Mouse (Mus musculus) kidney, embryonic 15.5 days (tissue): ENCODE results near the gene Ralgps1. TPM values are rescaled to one million over a fixed set of nuclear protein-coding genes. Genes with fewer than 3 reads are reported as not detected.
A peak's percentile ranks its signal among the peaks of the same experiment; 100 is the strongest.

Experiments used
- ATAC-seq: fragments of 200-750 bp; cut with Nextera tagmentation; replicated peaks from 2 replicates; pipeline ENCODE4 v1.8.0; 2017; ENCODE audit warnings: moderate TSS enrichment; ENCODE audit not compliant: low FRiP score
- H3K27ac ChIP-seq: fragments of 300-500 bp; sonication (generic); 2 replicates; pipeline ENCODE4 v1.5.1; 2015; ENCODE audit warnings: mild to moderate bottlenecking, inconsistent platforms
- H3K27me3 ChIP-seq: fragments of 300-500 bp; sonication (generic); 2 replicates; pipeline ENCODE4 v1.6.1; 2015; ENCODE audit warnings: inconsistent platforms
- H3K36me3 ChIP-seq: fragments of 300-500 bp; sonication (generic); 2 replicates; pipeline ENCODE4 v1.6.1; 2015; ENCODE audit warnings: inconsistent platforms
- H3K4me1 ChIP-seq: fragments of 300-500 bp; sonication (generic); 2 replicates; pipeline ENCODE4 v1.6.1; 2015; ENCODE audit warnings: inconsistent platforms
- H3K4me2 ChIP-seq: fragments of 300-500 bp; sonication (generic); 2 replicates; pipeline ENCODE4 v1.6.1; 2015; ENCODE audit warnings: moderate library complexity, mild to moderate bottlenecking, inconsistent platforms
- H3K4me3 ChIP-seq: fragments of 300-500 bp; sonication (generic); replicated peaks from 2 replicates; pipeline ENCODE4 v1.5.1; 2015; ENCODE audit warnings: mild to moderate bottlenecking, inconsistent platforms
- H3K9ac ChIP-seq: fragments of 300-500 bp; sonication (generic); 2 replicates; pipeline ENCODE4 v1.6.1; 2015; ENCODE audit warnings: mild to moderate bottlenecking, inconsistent platforms
- H3K9me3 ChIP-seq: fragments of 300-500 bp; sonication (generic); replicated peaks from 2 replicates; pipeline ENCODE4 v1.6.1; 2016; ENCODE audit warnings: inconsistent platforms
- WGBS: fragments of 180-500 bp; shearing (Covaris S2); methylation state at CpG from one replicate; pipeline ENCODE4 v1.1.7; 2015; ENCODE audit warnings: mixed read lengths; 5-methylcytosine and 5-hydroxymethylcytosine counted together
- polyA plus RNA-seq: library from polyadenylated mRNA; unstranded; fragments of >200 nt; fragmentation: Nextera tagmentation; extraction: Ambion mirVana; gene quantifications from 2 replicates; pipeline ENCODE4 v1.2.1, GENCODE M21; 2015

Gene Ralgps1
- polyA plus RNA-seq, 1 experiment from 2014 or later = 5.5 TPM

DNA sequence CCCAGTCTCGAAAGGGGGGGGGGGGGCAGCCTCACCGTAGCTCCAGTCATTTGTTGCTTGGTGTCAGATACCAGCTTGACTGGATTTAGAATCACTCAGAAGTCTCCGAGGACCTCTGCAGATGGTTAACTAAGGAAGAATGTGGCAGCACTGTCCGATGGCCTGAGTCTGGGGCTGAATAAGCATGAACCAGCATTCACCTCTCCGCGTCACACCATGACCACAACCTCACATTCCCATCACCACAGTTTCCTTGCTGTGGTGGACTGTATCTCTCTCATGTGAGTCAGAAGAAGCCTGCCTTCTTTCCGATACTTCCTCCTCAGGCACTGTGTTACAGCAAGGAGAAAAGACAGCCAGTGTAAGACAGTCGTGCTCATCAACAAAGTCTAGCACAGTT lies 12.1 kb downstream of the Ralgps1 start:
- Histone ChIP-seq H3K27me3 (no peaks in the 10 kb centered on the region), H3K36me3 (no peaks in the 10 kb centered on the region), H3K4me2 (no peak overlapping the region), H3K4me1 (peaks cover 24% of the 10 kb centered on the region), H3K9ac (no peak overlapping the region), H3K9me3 (no peaks in the 10 kb centered on the region), H3K4me3 (no peak overlapping the region), H3K27ac (no peak overlapping the region)
- no peak for ATAC-seq
- 82% methylated on average over 8 of the region's 8 CpGs for WGBS

DNA sequence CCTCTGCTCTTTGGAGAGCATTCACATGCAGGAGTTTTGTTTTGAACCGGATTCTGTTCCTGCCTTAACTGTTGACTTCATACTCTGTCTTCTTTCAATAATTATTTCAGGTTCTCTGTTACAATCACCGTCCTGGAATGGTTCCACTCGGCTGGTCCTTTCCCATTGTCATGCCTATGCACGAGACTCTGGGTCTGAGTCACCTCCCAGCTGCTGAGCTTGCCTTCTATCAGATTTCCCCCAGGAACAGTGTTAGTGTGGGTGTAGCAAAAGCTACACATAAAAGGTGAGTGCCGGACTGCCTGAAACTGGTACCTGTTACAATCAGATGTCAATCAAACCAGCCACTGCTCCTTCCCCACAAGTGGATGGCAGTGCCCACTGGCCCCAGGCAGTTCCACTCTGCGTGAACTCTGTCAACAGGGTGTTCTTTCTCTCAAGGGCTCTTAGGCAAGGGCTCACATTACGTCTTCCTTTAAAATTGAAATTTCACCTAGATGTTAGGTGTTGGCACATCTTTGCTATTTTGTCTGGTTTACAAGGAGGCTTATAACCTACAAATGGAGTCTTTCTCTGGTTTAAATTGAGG lies 13.9 kb downstream of the Ralgps1 start:
- Histone ChIP-seq H3K9ac (no peak overlapping the region), H3K27me3 (no peaks in the 10 kb centered on the region), H3K4me1 (peaks cover 36% of the 10 kb centered on the region), H3K27ac (peak overlapping the region; percentile 45), H3K4me3 (no peak overlapping the region), H3K9me3 (no peaks in the 10 kb centered on the region), H3K36me3 (no peaks in the 10 kb centered on the region), H3K4me2 (no peak overlapping the region)
- ATAC-seq = no peak
- WGBS = 62% methylated on average over 7 of the region's 7 CpGs

DNA sequence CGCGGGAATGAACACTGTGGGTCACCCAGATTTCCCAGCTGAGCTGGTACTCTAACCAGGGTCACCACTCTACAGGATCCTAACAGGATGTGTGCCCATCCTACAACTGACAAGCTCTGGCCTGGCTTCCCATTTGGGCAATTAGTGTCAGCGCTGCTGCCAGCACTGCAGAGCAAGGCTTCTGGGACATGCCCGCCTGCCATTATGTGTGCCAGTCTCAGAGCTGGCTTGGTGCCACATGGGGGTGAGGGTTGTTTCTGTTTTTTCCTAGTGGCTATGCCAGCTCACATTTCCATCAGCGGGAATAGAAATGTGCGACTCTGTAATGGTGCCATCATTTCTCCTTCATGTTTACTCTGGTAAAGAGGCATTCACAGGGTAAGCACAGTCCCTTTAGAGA lies 15.7 kb downstream of the Ralgps1 start:
- no peak overlapping the region for H3K4me3 ChIP-seq
- peaks cover 35% of the 10 kb centered on the region for H3K4me1 ChIP-seq
- no peak for ATAC-seq
- no peaks in the 10 kb centered on the region for H3K36me3 ChIP-seq
- no peak overlapping the region for H3K4me2 ChIP-seq
- H3K9ac ChIP-seq = no peak overlapping the region
- H3K27ac ChIP-seq = no peak overlapping the region
- no peaks in the 10 kb centered on the region for H3K27me3 ChIP-seq
- WGBS = 91% methylated on average over 6 of the region's 6 CpGs
- no peaks in the 10 kb centered on the region for H3K9me3 ChIP-seq

DNA sequence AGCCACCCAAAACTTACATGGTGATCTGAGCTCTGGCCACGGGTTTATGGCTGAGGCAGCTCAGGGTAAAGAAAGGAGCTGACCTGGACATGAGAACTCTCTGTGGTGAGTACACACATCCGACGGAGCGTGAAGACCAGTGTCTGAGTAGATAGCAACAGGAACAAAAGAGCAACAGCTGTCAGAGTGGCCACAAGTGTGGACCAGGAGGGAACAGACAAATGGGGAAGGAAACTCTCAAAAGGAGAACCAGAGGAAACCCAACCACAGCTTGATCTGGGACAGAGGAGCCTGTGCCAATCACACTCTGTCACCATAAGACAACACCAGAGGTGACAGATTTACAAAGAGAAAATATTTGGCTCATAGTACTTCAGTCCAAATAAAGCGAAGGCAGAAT lies 17.9 kb downstream of the Ralgps1 start:
- ATAC-seq = no peak; the same call in 1 of the 2 replicates
- H3K36me3 ChIP-seq = no peaks in the 10 kb centered on the region
- WGBS = 38% methylated on average over 5 of the region's 5 CpGs

DNA sequence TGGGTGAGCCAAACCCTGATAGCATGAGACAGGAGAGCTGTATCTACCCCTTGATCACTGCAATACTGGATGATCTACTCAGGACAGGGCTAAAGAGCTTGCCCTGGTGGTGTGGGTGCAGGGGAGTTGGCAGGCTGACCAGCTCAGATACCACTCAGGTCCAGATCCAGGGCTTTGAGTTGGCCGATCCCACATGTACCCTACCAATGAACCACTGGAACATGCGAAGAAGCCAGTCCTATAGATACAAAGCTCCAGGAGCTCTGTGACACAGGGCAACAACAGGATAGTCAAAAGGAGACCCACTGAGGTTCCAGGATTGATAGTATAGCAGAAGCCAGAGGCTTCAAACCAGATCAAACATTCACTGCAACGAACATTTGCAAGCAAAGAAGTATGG lies 19.8 kb downstream of the Ralgps1 start:
- Histone ChIP-seq H3K4me3 (no peak overlapping the region), H3K9ac (no peak overlapping the region), H3K27me3 (no peaks in the 10 kb centered on the region), H3K4me2 (no peak overlapping the region), H3K27ac (no peak overlapping the region), H3K36me3 (no peaks in the 10 kb centered on the region), H3K4me1 (peaks cover 21% of the 10 kb centered on the region), H3K9me3 (no peaks in the 10 kb centered on the region)
- WGBS = 91% methylated on average over 3 of the region's 3 CpGs
- no peak for ATAC-seq

More for the DNA sequence above, 17.9 kb downstream of the Ralgps1 start:
- H3K27ac ChIP-seq = no peak overlapping the region
- H3K27me3 ChIP-seq = no peaks in the 10 kb centered on the region
- no peaks in the 10 kb centered on the region for H3K9me3 ChIP-seq
- H3K4me3 ChIP-seq = no peak overlapping the region
- no peak overlapping the region for H3K9ac ChIP-seq
- peaks cover 26% of the 10 kb centered on the region for H3K4me1 ChIP-seq
- no peak overlapping the region for H3K4me2 ChIP-seq

DNA sequence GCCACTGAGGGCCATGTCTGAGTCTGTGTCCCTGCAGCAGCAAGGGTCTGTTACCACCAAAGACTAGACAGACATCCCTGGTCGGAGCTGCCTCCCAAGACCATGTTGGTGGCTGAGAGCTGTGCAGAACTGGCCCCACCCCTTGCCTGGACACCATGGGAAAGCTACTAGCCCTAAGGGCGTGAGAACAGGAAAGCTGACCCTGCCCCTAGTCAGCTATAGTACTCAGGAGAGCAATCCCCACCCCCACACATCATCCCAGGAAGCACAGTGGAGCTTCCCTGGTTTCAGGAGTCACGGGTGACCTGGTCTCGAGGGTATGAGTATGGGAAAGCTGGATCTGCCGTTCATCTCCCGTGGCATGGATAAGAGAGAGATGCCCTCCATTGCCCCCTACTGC lies 20.4 kb downstream of the Ralgps1 start:
- Histone ChIP-seq H3K27ac (no peak overlapping the region), H3K4me1 (peaks cover 24% of the 10 kb centered on the region), H3K36me3 (no peaks in the 10 kb centered on the region), H3K27me3 (no peaks in the 10 kb centered on the region), H3K4me2 (no peak overlapping the region), H3K9me3 (no peaks in the 10 kb centered on the region), H3K9ac (no peak overlapping the region), H3K4me3 (no peak overlapping the region)
- no peak; the same call in 1 of the 2 replicates for ATAC-seq
- WGBS = 56% methylated on average over 6 of the region's 6 CpGs

DNA sequence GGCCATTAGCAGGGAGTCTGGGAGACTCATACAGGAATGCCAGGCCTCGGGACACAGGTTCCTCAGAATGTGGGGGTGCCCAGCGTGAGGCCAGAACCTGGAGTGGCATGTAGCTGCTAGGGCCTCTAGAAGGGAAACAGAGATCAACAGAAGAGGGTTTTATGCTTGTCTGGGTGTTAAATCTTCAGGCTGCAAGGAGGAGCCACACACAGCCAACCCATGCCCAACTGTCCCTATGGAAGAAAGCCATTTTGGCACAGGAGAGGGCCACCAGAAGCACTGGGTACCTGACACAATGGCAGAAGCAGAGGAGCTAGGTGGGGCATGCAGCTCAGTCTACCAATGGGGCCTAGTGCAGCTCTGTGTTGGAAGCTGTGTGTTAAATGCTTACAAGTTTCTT lies 21.7 kb downstream of the Ralgps1 start:
- H3K4me2 ChIP-seq = no peak overlapping the region
- no peaks in the 10 kb centered on the region for H3K9me3 ChIP-seq
- H3K27ac ChIP-seq = no peak overlapping the region
- no peak for ATAC-seq
- peaks cover 26% of the 10 kb centered on the region for H3K4me1 ChIP-seq
- H3K36me3 ChIP-seq = no peaks in the 10 kb centered on the region
- no peaks in the 10 kb centered on the region for H3K27me3 ChIP-seq
- 53% methylated on average over 2 of the region's 2 CpGs for WGBS
- no peak overlapping the region for H3K4me3 ChIP-seq
- no peak overlapping the region for H3K9ac ChIP-seq

DNA sequence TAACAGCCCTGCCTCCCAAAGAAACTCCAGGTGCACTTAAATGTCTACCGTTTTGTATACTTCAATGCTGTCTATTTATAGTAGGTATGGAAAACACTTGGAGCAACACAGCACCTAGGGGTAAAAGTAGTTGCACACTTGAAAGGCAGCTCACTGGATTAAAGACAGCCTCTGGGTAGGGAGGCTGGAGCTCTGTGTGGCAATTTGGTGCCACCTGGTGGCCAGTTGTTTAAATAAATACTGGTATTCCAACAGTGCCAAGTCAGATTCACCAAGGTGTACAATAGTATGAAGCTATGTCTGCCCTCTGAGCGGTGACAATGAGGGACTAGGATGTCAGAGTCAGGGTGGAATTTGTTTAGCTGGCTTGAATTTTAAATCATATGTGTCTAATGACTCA lies 22.2 kb downstream of the Ralgps1 start:
- Histone ChIP-seq H3K4me2 (no peak overlapping the region), H3K36me3 (no peaks in the 10 kb centered on the region), H3K4me3 (no peak overlapping the region), H3K27me3 (no peaks in the 10 kb centered on the region), H3K9me3 (no peaks in the 10 kb centered on the region), H3K9ac (no peak overlapping the region), H3K4me1 (peaks cover 23% of the 10 kb centered on the region), H3K27ac (no peak overlapping the region)
- ATAC-seq = peak; percentile 60; the same call in 1 of the 2 replicates
- WGBS = 28% methylated on average over 2 of the region's 2 CpGs

DNA sequence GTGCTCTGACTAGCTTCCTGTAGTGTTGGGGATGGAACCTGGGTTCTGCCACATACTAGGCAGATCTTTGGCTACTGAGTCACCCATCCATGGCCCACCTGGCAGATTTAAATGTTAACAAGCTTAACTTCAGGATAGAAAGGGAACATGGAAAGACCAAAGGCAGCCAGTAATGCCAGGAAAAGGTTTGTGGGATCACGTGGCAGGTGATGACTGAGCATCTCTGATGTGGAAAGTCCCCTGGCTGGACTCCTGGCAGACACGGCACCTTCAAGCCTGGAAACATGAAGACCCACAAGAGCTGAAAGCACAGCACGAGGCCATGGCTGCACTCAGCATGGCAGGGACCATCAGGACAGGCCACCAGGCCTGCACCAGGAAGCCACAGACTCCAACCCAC lies 23.0 kb downstream of the Ralgps1 start:
- WGBS = 81% methylated on average over 3 of the region's 3 CpGs
- peaks cover 18% of the 10 kb centered on the region for H3K4me1 ChIP-seq
- no peak overlapping the region for H3K4me3 ChIP-seq

DNA sequence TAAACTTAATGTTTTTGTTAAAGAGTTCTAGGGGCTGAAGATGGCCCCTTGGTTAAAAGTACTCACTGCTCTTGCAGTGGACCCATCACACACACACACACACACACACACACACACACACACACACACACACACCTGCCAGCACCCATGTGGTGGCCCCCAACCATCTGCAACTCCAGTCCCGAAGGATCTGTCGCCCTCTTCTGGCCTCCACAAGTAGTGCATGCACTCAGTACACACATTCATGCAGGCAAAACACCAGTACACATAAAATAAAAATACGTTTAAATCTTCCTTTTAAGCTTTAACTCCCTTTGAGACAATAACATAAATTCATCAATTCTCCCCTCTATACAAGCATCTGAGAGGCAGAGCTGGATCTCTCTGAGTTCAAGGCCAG lies 23.7 kb downstream of the Ralgps1 start:
- H3K4me3 ChIP-seq = no peak overlapping the region
- H3K36me3 ChIP-seq = no peaks in the 10 kb centered on the region
- H3K27ac ChIP-seq = no peak overlapping the region
- no peak overlapping the region for H3K4me2 ChIP-seq
- H3K9ac ChIP-seq = no peak overlapping the region
- WGBS = 27% methylated on average over 3 of the region's 3 CpGs
- H3K27me3 ChIP-seq = no peaks in the 10 kb centered on the region
- H3K4me1 ChIP-seq = peaks cover 13% of the 10 kb centered on the region
- H3K9me3 ChIP-seq = no peaks in the 10 kb centered on the region
- no peak for ATAC-seq

More for the DNA sequence above, 23.0 kb downstream of the Ralgps1 start:
- H3K27ac ChIP-seq = no peak overlapping the region
- H3K4me2 ChIP-seq = no peak overlapping the region
- no peaks in the 10 kb centered on the region for H3K9me3 ChIP-seq
- H3K9ac ChIP-seq = no peak overlapping the region
- no peak for ATAC-seq
- H3K36me3 ChIP-seq = no peaks in the 10 kb centered on the region
- H3K27me3 ChIP-seq = no peaks in the 10 kb centered on the region

DNA sequence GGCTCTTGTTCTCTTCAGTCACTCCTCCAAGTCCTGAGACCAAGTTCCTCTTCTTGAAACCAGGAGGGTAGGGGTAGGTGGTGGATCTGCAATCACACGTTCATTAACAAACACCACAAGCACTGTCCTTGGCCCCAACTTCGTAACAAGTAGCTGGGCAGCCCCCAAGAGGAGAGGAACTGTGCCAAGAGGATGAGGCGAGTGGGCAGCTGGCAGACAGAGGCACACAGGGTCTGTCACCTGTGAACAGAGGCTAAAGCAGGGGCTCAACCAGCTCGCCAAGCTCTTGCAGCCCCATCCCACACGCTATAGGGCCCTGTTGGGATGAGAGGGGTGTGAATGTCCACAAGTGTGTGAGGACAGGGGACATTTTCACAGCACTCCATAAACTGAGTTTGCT lies 24.5 kb downstream of the Ralgps1 start:
- Histone ChIP-seq H3K4me2 (no peak overlapping the region), H3K9me3 (no peaks in the 10 kb centered on the region), H3K4me1 (peaks cover 13% of the 10 kb centered on the region), H3K4me3 (no peak overlapping the region), H3K36me3 (no peaks in the 10 kb centered on the region), H3K27me3 (no peaks in the 10 kb centered on the region), H3K9ac (no peak overlapping the region), H3K27ac (no peak overlapping the region)
- WGBS = 80% methylated on average over 5 of the region's 5 CpGs
- no peak for ATAC-seq

DNA sequence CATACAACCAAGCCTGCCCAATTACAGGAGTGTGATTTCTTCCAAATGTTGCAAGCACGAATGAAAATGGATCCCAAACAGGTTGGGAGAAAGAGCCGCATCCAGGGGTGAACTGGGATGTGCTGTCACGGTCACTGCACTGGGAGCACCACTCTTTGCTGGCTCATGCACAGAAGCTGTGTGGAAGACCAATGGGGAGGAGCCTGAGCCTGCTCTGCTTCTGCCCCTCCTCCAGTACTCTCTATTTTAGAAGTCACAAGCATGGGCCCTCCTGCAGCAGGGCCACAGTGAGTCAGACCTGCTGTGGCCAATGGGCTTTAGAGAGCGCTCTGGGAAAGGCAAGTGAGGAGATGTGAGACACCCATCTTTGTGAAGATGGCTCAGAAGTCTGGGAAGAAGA lies 25.3 kb downstream of the Ralgps1 start:
- Histone ChIP-seq H3K9ac (no peak overlapping the region), H3K27me3 (no peaks in the 10 kb centered on the region), H3K4me1 (peaks cover 8% of the 10 kb centered on the region), H3K36me3 (no peaks in the 10 kb centered on the region), H3K27ac (no peak overlapping the region), H3K9me3 (no peaks in the 10 kb centered on the region), H3K4me2 (no peak overlapping the region), H3K4me3 (no peak overlapping the region)
- WGBS = 62% methylated on average over 4 of the region's 4 CpGs
- no peak for ATAC-seq

DNA sequence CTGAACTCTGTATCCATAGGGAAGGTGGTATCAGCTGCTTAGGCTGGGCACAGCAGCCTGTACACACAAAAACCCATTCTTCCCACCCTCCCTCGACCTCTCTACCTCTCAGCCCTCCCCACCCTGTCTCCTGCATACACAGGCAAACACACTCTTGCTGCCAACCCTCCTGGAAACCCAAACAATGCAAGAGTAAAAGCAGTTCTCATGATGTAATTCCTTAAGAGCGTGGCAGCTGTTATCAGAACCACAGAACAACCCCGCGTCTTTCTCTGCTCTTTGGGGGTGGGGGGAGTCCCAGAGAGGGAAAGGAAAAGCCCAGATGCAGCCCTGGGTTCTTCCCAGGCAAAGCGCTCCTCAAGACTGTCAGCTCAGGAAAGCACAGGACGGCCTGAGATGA lies 25.8 kb downstream of the Ralgps1 start:
- WGBS = 69% methylated on average over 6 of the region's 6 CpGs
- Histone ChIP-seq H3K27me3 (no peaks in the 10 kb centered on the region), H3K4me2 (no peak overlapping the region), H3K9ac (no peak overlapping the region), H3K4me1 (0 out of 2 replicates have a peak, but pooled peaks cover 5% of the 10 kb centered on the region), H3K9me3 (no peaks in the 10 kb centered on the region), H3K4me3 (no peak overlapping the region), H3K36me3 (no peaks in the 10 kb centered on the region), H3K27ac (no peak overlapping the region)
- no peak for ATAC-seq
